Mouse (Mus musculus): Measurements from ENCODE around the gene Gm9844. TPM values are rescaled to one million over a fixed set of nuclear protein-coding genes. Genes with fewer than 3 reads are reported as not detected.
A peak's percentile ranks its signal among the peaks of the same experiment; 100 is the strongest.

Gm9844 gene
- polyA plus RNA-seq, 1 experiment from 2014 or later: 12.6 TPM

DNA sequence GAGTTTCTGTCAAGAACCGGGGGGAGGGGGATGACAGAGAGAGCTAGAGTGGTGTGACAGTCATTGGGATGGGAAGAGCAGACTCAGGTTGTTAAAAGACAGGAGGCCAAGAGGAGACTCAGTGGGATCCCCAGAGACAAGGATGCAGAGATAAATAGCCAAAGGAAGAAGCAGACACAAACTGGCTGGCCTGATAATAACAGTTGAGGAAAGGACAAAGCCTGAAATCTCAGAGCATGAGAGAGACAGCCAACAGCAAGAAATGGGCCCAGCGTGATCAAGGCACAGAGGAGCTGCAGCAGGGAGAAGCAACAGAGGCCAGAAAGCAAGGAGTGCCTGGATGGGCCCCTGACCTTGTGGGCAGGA lies 40.2 kb downstream of the Gm9844 start:
- Histone ChIP-seq H3K9ac (peak overlapping the region; percentile 83), H3K4me1 (replicated peaks) (peaks cover 37% of the 10 kb centered on the region), H3K9me3 (replicated peaks) (no peaks in the 10 kb centered on the region), H3K4me2 (peak overlapping the region; percentile 92), H3K27ac (ENCODE audit: poor library complexity, severe bottlenecking) (peak overlapping the region; percentile 89), H3K27me3 (replicated peaks) (no peaks in the 10 kb centered on the region), H3K4me3 (peak overlapping the region; percentile 68), H3K36me3 (no peaks in the 10 kb centered on the region)
- ATAC-seq (ENCODE audit: insufficient number of reproducible peaks, low FRiP score): no peak
- 29% methylated on average over 2 of the region's 2 CpGs for WGBS

GRCm38 (mm10) chr7:24902630-24903443 lies 40.8 kb downstream of the Gm9844 start, which contains the start of gene Arhgef1:
Gene Arhgef1, plus strand, starts transcription at chr7:24902912.
- H3K9me3 ChIP-seq (replicated peaks): no peaks in the 10 kb centered on the region
- H3K27me3 ChIP-seq (replicated peaks): no peaks in the 10 kb centered on the region
- peak within 1 kb of the TSS; percentile 92 for H3K4me2 ChIP-seq
- H3K4me1 ChIP-seq (replicated peaks): peaks cover 42% of the 10 kb centered on the region
- peak; percentile 50 for ATAC-seq (ENCODE audit: insufficient number of reproducible peaks, low FRiP score)
- no peaks in the 10 kb centered on the region for H3K36me3 ChIP-seq
- H3K27ac ChIP-seq (ENCODE audit: poor library complexity, severe bottlenecking): peak within 1 kb of the TSS; percentile 89
- H3K4me3 ChIP-seq: peak within 1 kb of the TSS; percentile 68
- 5% methylated on average over 61 of the region's 68 CpGs for WGBS
- peak within 1 kb of the TSS; percentile 83 for H3K9ac ChIP-seq

DNA sequence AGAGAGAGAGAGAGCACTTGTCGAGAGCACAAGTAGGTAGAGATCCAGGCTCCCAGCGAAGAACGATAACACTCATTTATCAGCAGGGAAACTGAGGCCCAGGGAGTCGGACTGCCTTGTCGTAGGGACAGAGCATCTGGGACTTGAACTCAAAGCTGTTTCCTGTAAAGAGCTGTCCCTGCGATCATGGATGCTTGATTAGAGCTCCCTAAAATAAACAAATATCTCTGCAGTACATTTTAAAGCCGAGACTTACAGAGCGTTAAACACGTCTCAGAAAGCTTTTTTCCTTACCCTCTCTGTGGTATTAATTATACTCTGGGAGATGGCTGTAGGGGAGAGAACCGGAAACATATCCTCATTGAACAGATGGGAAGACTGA lies 41.4 kb downstream of the Gm9844 start:
- H3K4me2 ChIP-seq: peak overlapping the region; percentile 92
- peaks cover 42% of the 10 kb centered on the region for H3K4me1 ChIP-seq (replicated peaks)
- peaks cover 5% of the 10 kb centered on the region for H3K36me3 ChIP-seq
- peak overlapping the region; percentile 68 for H3K4me3 ChIP-seq
- H3K27me3 ChIP-seq (replicated peaks): no peaks in the 10 kb centered on the region
- WGBS: 23% methylated on average over 10 of the region's 10 CpGs
- no peak for ATAC-seq (ENCODE audit: insufficient number of reproducible peaks, low FRiP score)
- H3K9me3 ChIP-seq (replicated peaks): no peaks in the 10 kb centered on the region
- peak overlapping the region; percentile 89 for H3K27ac ChIP-seq (ENCODE audit: poor library complexity, severe bottlenecking)
- peak overlapping the region; percentile 83 for H3K9ac ChIP-seq

- Histone ChIP-seq H3K4me2 (peak overlapping the region; percentile 92), H3K4me3 (peak overlapping the region; percentile 68), H3K4me1 (replicated peaks) (peaks cover 42% of the 10 kb centered on the region), H3K27me3 (replicated peaks) (no peaks in the 10 kb centered on the region), H3K27ac (ENCODE audit: poor library complexity, severe bottlenecking) (peak overlapping the region; percentile 89), H3K9me3 (replicated peaks) (no peaks in the 10 kb centered on the region), H3K9ac (peak overlapping the region; percentile 83), H3K36me3 (peaks cover 12% of the 10 kb centered on the region)
- under 1% methylated on average over 30 of the region's 30 CpGs for WGBS
- peak; percentile 95 for ATAC-seq (ENCODE audit: insufficient number of reproducible peaks, low FRiP score)
These were observed 42.1 kb downstream of the Gm9844 start for GRCm38 (mm10) chr7:24904070-24904483.

- ATAC-seq (ENCODE audit: insufficient number of reproducible peaks, low FRiP score): peak; percentile 18; the same call in 1 of the 2 replicates
- peaks cover 19% of the 10 kb centered on the region for H3K36me3 ChIP-seq
- WGBS: 17% methylated on average over 3 of the region's 3 CpGs
- peak overlapping the region; percentile 52; the same call in 1 of the 2 replicates for H3K27ac ChIP-seq (ENCODE audit: poor library complexity, severe bottlenecking)
- peaks cover 42% of the 10 kb centered on the region for H3K4me1 ChIP-seq (replicated peaks)
- H3K4me3 ChIP-seq: peak overlapping the region; percentile 68
- peak overlapping the region; percentile 83 for H3K9ac ChIP-seq
- H3K9me3 ChIP-seq (replicated peaks): no peaks in the 10 kb centered on the region
- peak overlapping the region; percentile 92 for H3K4me2 ChIP-seq
- no peaks in the 10 kb centered on the region for H3K27me3 ChIP-seq (replicated peaks)
These were observed 42.9 kb downstream of the Gm9844 start for GRCm38 (mm10) chr7:24904936-24905335.

DNA sequence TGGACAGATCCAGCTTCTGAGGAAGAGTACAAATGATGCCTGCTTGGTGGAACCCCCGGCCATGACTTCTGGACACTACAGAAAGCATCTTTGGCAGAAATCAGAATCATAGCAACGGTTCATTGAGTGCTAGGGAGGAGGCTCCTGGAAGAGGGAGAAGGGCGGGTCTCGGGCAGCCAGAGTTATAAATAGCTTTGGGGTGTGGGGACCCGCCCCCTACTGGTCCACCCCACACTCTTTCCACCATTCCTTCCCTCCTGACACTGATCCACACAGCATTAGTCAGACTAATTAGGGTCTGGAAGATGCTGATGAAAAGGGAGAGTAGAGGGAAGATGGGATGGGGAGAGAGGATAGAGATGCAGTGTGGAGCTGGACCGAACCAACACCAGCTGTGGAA lies 44.5 kb downstream of the Gm9844 start:
- ATAC-seq (ENCODE audit: insufficient number of reproducible peaks, low FRiP score): no peak
- Histone ChIP-seq H3K4me2 (peak overlapping the region; percentile 20), H3K27ac (ENCODE audit: poor library complexity, severe bottlenecking) (no peak overlapping the region), H3K27me3 (replicated peaks) (no peaks in the 10 kb centered on the region), H3K36me3 (peaks cover 29% of the 10 kb centered on the region), H3K4me1 (replicated peaks) (peaks cover 42% of the 10 kb centered on the region), H3K4me3 (no peak overlapping the region), H3K9me3 (replicated peaks) (no peaks in the 10 kb centered on the region), H3K9ac (peak overlapping the region; percentile 43; the same call in 1 of the 2 replicates)
- 18% methylated on average over 6 of the region's 6 CpGs for WGBS

DNA sequence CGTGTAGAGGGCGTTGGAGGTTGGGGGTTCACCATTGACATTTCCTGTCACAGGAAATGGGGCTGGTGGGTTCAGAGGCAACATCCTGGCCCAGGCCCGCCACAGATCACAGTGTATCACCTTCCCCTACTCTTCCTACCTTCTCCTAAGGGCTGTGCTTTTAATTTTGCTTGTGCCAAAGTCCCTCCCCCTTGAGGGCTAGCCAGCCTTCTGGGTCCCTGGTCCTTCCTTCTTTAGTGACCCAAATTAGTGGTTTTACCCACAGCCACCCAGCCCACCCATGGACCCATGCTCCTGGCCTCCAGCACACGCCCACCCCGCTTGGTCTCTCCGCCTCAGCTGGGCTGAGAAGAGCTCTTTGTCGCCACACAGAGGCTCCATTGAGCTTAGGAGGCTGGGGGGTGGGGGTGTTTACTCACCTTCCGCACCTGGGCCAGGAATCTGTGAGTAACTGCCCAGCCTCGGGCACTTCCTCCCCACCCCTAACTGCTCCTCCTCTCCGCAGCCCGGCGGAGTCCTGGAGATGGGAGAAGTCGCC lies 45.3 kb downstream of the Gm9844 start:
- H3K9ac ChIP-seq: 0 out of 2 replicates have a peak overlapping the region, but pooled peaks have one; percentile 43
- H3K4me1 ChIP-seq (replicated peaks): peaks cover 36% of the 10 kb centered on the region
- H3K9me3 ChIP-seq (replicated peaks): no peaks in the 10 kb centered on the region
- no peak for ATAC-seq (ENCODE audit: insufficient number of reproducible peaks, low FRiP score)
- H3K4me3 ChIP-seq: no peak overlapping the region
- H3K27ac ChIP-seq (ENCODE audit: poor library complexity, severe bottlenecking): no peak overlapping the region
- H3K36me3 ChIP-seq: peaks cover 36% of the 10 kb centered on the region
- 41% methylated on average over 13 of the region's 13 CpGs for WGBS
- H3K27me3 ChIP-seq (replicated peaks): no peaks in the 10 kb centered on the region
- peak overlapping the region; percentile 20 for H3K4me2 ChIP-seq

Other genes with a start within 250 kb of the Gm9844 start
- gene Lypd3, start 225.7 kb upstream of the Gm9844 start, polyA plus RNA-seq (2016; fragmentation: Nextera tagmentation; extraction: Ambion mirVana): 0.10 and 0.15 TPM in 2 replicates
- gene Tex101, start 185.5 kb upstream of the Gm9844 start, polyA plus RNA-seq (2016; fragmentation: Nextera tagmentation; extraction: Ambion mirVana): not detected in 2 replicates
- gene BC049730, start 153.0 kb upstream of the Gm9844 start, polyA plus RNA-seq (2016; fragmentation: Nextera tagmentation; extraction: Ambion mirVana): not detected in 2 replicates
- gene Gm4763, start 135.3 kb upstream of the Gm9844 start, polyA plus RNA-seq (2016; fragmentation: Nextera tagmentation; extraction: Ambion mirVana): not detected in 2 replicates
- 0.06 TPM in 1 of 2 replicates, not detected in the other for gene Cd177, start 101.9 kb upstream of the Gm9844 start, polyA plus RNA-seq (2016; fragmentation: Nextera tagmentation; extraction: Ambion mirVana)
- not detected in 2 replicates for gene Ceacam10, start 85.0 kb upstream of the Gm9844 start, polyA plus RNA-seq (2016; fragmentation: Nextera tagmentation; extraction: Ambion mirVana)
- not detected in 2 replicates for gene Lypd4, start 7.7 kb downstream of the Gm9844 start, polyA plus RNA-seq (2016; fragmentation: Nextera tagmentation; extraction: Ambion mirVana)
- not detected in 2 replicates for gene Dmrtc2, start 7.8 kb downstream of the Gm9844 start, polyA plus RNA-seq (2016; fragmentation: Nextera tagmentation; extraction: Ambion mirVana)
- gene Rps19, start 22.2 kb downstream of the Gm9844 start, polyA plus RNA-seq (2016; fragmentation: Nextera tagmentation; extraction: Ambion mirVana): 1,145 and 1,216 TPM in 2 replicates
- gene Cd79a, start 35.2 kb downstream of the Gm9844 start, polyA plus RNA-seq (2016; fragmentation: Nextera tagmentation; extraction: Ambion mirVana): 0.15 TPM in 1 of 2 replicates, not detected in the other
- 82.7 and 83.0 TPM in 2 replicates for gene Arhgef1, start 40.7 kb downstream of the Gm9844 start, polyA plus RNA-seq (2016; fragmentation: Nextera tagmentation; extraction: Ambion mirVana)
- not detected in 2 replicates for gene Gm4881, start 82.3 kb downstream of the Gm9844 start, polyA plus RNA-seq (2016; fragmentation: Nextera tagmentation; extraction: Ambion mirVana)
- gene Rabac1, start 110.5 kb downstream of the Gm9844 start, polyA plus RNA-seq (2016; fragmentation: Nextera tagmentation; extraction: Ambion mirVana): 153 and 170 TPM in 2 replicates
- 2.9 and 3.8 TPM in 2 replicates for gene Atp1a3, start 143.7 kb downstream of the Gm9844 start, polyA plus RNA-seq (2016; fragmentation: Nextera tagmentation; extraction: Ambion mirVana)
- gene Grik5, start 210.1 kb downstream of the Gm9844 start, polyA plus RNA-seq (2016; fragmentation: Nextera tagmentation; extraction: Ambion mirVana): 7.7 and 7.9 TPM in 2 replicates
- gene Zfp574, start 210.4 kb downstream of the Gm9844 start, polyA plus RNA-seq (2016; fragmentation: Nextera tagmentation; extraction: Ambion mirVana): 24.4 and 24.5 TPM in 2 replicates